Mouse (Mus musculus): ENCODE measurements at regions not wholly inside any gene's neighbourhood (a gene's known extent, or its start where the extent isn't known, plus 50 kb on each side); places are given as distances from the start of the nearest gene placed in this dataset.

DNA sequence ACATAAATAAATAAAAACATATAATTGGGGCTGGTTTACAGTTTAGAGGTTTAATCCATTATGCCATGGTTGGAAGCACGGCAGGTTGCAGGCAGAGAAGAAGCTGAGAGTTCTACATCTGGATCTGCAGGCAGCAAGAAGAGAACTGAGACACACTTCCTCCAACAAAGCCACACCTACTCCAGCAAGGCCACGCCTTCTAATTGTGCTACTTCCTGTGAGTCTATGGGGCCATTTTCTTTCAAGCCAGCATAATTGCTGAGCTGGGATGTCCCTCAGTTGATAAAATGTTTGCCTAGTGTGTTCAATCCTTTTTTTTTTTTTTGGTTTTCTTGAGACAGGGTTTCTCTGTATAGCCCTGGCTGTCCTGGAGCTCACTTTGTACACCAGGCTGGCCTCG lies 52.8 kb upstream of the Ywhaq start:
- TF ChIP-seq CTCF (IDR thresholded peaks at IDR 0.05; ENCODE audit: extremely low read depth, insufficient read length, insufficient replicate concordance, low read depth, low read length): no peak
- TF ChIP-seq POLR2A (IDR thresholded peaks at IDR 0.05; ENCODE audit: low read depth, low read length): no peak
